Mouse (Mus musculus) midbrain, embryonic 14.5 days (tissue): ENCODE measurements around the gene Abi2. TPM values are rescaled to one million over a fixed set of nuclear protein-coding genes. Genes with fewer than 3 reads are reported as not detected.

Experiments used
- ATAC-seq: fragments of 200-750 bp; cut with Nextera tagmentation; 2 replicates; pipeline ENCODE4 v1.8.0; 2017; ENCODE audit warnings: moderate number of reproducible peaks, moderate library complexity; ENCODE audit not compliant: low FRiP score, low TSS enrichment
- DNase-seq: peaks from one replicate; pipeline ENCODE4 v3.0.0-alpha.2; 2015
- H3K27ac ChIP-seq: fragments of 300-500 bp; sonication (generic); replicated peaks from 2 replicates; pipeline ENCODE4 v1.5.1; 2014; ENCODE audit warnings: mild to moderate bottlenecking, low read depth, low read length, moderate library complexity
- H3K27me3 ChIP-seq: fragments of 300-500 bp; sonication (generic); 2 replicates; pipeline ENCODE4 v1.6.1; 2014; ENCODE audit warnings: low read length, control low read depth, mixed read lengths; ENCODE audit not compliant: control insufficient read depth, insufficient read depth
- H3K36me3 ChIP-seq: fragments of 300-500 bp; sonication (generic); 2 replicates; pipeline ENCODE4 v1.6.1; 2014; ENCODE audit warnings: low read length, control low read depth; ENCODE audit not compliant: control insufficient read depth, insufficient read depth
- H3K4me1 ChIP-seq: fragments of 300-500 bp; sonication (generic); 2 replicates; pipeline ENCODE4 v1.6.1; 2014; ENCODE audit warnings: mild to moderate bottlenecking, antibody characterized with exemption, low read length, control low read depth; ENCODE audit not compliant: control insufficient read depth, insufficient read depth
- H3K4me2 ChIP-seq: fragments of 300-500 bp; sonication (generic); 2 replicates; pipeline ENCODE4 v1.6.1; 2014; ENCODE audit warnings: mild to moderate bottlenecking, low read length, moderate library complexity
- H3K4me3 ChIP-seq: fragments of 300-500 bp; sonication (generic); replicated peaks from 2 replicates; pipeline ENCODE4 v1.5.1; 2014; ENCODE audit warnings: low read depth, low read length
- H3K9ac ChIP-seq: fragments of 300-500 bp; sonication (generic); replicated peaks from 2 replicates; pipeline ENCODE4 v1.6.1; 2014; ENCODE audit warnings: mild to moderate bottlenecking, low read length, moderate library complexity
- H3K9me3 ChIP-seq: fragments of 300-500 bp; sonication (generic); 2 replicates; pipeline ENCODE4 v1.6.1; 2016; ENCODE audit warnings: low read length, control low read depth, mixed read lengths; ENCODE audit not compliant: control insufficient read depth
- WGBS: fragments of 180-500 bp; shearing (Covaris S2); extraction: QIAGEN DNeasy Blood & Tissue Kit; methylation state at CpG from one replicate; pipeline ENCODE4 v1.1.7; 2014; 5-methylcytosine and 5-hydroxymethylcytosine counted together
- polyA plus RNA-seq: library from polyadenylated mRNA; unstranded; fragments of >200 nt; fragmentation: Nextera tagmentation; extraction: Ambion mirVana; gene quantifications from 2 replicates; pipeline ENCODE4 v1.2.1, GENCODE M21; 2014

The Abi2 gene
- polyA plus RNA-seq, 1 experiment from 2014 or later, result 84.0 TPM

GRCm38 (mm10) chr1:60493421-60493820, 84.0 kb downstream of the Abi2 start:
- H3K4me2 ChIP-seq, result no peak overlapping the region
- no peaks in the 10 kb centered on the region for H3K27me3 ChIP-seq
- no peak overlapping the region for H3K9ac ChIP-seq
- H3K27ac ChIP-seq, result no peak overlapping the region
- no peak overlapping the region for H3K4me3 ChIP-seq
- no peaks in the 10 kb centered on the region for H3K9me3 ChIP-seq
- DNase-seq (no peak), ATAC-seq (no peak)
- WGBS, result 92% methylated on average over 6 of the region's 6 CpGs
- H3K36me3 ChIP-seq, result peaks cover 83% of the 10 kb centered on the region
- no peaks in the 10 kb centered on the region for H3K4me1 ChIP-seq

- no peaks in the 10 kb centered on the region for H3K9me3 ChIP-seq
- 77% methylated on average over 5 of the region's 5 CpGs for WGBS
- no peaks in the 10 kb centered on the region for H3K27me3 ChIP-seq
- no peak overlapping the region for H3K9ac ChIP-seq
- no peaks in the 10 kb centered on the region for H3K4me1 ChIP-seq
- no peak overlapping the region for H3K4me2 ChIP-seq
- no peak for ATAC-seq
- no peak for DNase-seq
- H3K4me3 ChIP-seq, result no peak overlapping the region
- no peak overlapping the region for H3K27ac ChIP-seq
- peaks cover 38% of the 10 kb centered on the region for H3K36me3 ChIP-seq
Observed at GRCm38 (mm10) chr1:60503456-60503855, 94.0 kb downstream of the Abi2 start.

GRCm38 (mm10) chr1:60510584-60510983, 101.2 kb downstream of the Abi2 start:
- no peaks in the 10 kb centered on the region for H3K27me3 ChIP-seq
- no peak overlapping the region for H3K9ac ChIP-seq
- H3K4me2 ChIP-seq, result no peak overlapping the region
- DNase-seq (no peak), ATAC-seq (no peak)
- no peak overlapping the region for H3K4me3 ChIP-seq
- peaks cover 21% of the 10 kb centered on the region for H3K36me3 ChIP-seq
- no peaks in the 10 kb centered on the region for H3K9me3 ChIP-seq
- WGBS, result 86% methylated on average over 2 of the region's 2 CpGs
- no peak overlapping the region for H3K27ac ChIP-seq
- H3K4me1 ChIP-seq, result no peaks in the 10 kb centered on the region

GRCm38 (mm10) chr1:60530107-60530506, 120.7 kb downstream of the Abi2 start:
- peaks cover 49% of the 10 kb centered on the region for H3K36me3 ChIP-seq
- no peak overlapping the region for H3K4me3 ChIP-seq
- 94% methylated on average over 6 of the region's 6 CpGs for WGBS
- no peaks in the 10 kb centered on the region for H3K27me3 ChIP-seq
- no peak overlapping the region for H3K27ac ChIP-seq
- H3K4me2 ChIP-seq, result no peak overlapping the region
- ATAC-seq (no peak), DNase-seq (no peak)
- H3K9me3 ChIP-seq, result no peaks in the 10 kb centered on the region
- H3K9ac ChIP-seq, result no peak overlapping the region
- no peaks in the 10 kb centered on the region for H3K4me1 ChIP-seq

DNA sequence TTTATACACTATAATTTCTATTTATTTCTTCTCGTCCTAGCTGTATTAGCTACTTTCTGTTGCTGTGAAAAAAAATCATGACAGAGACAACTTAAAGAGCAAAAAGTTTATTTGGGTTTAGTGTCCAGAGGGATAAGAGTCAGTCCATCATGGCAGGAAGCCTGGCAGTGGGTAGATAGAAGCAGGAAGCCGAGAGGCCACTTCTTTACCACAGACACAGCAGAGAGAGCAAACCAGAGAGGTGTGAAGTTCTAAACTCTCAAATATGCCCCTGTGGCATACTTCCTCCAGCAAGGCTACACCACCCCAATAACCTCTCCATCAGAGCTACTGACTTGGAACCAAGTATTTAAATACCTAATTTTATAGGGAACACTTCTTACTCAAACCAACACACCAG, 121.2 kb downstream of the Abi2 start:
- no peak overlapping the region for H3K9ac ChIP-seq
- H3K4me1 ChIP-seq, result no peaks in the 10 kb centered on the region
- H3K27me3 ChIP-seq, result no peaks in the 10 kb centered on the region
- no peak overlapping the region for H3K4me2 ChIP-seq
- ATAC-seq (no peak), DNase-seq (no peak)
- H3K4me3 ChIP-seq, result no peak overlapping the region
- H3K36me3 ChIP-seq, result peaks cover 44% of the 10 kb centered on the region
- H3K9me3 ChIP-seq, result no peaks in the 10 kb centered on the region
- WGBS, result 94% methylated on average over 2 of the region's 2 CpGs
- H3K27ac ChIP-seq, result no peak overlapping the region

Other genes starting within 250 kb of the Abi2 start
- 12.7 and 13.3 TPM in 2 replicates for gene Nbeal1, start 229.0 kb upstream of the Abi2 start, polyA plus RNA-seq
- 5.0 and 6.7 TPM in 2 replicates for gene Cyp20a1, start 66.3 kb upstream of the Abi2 start, polyA plus RNA-seq
- 25.5 and 30.1 TPM in 2 replicates for gene Raph1, start 157.5 kb downstream of the Abi2 start, polyA plus RNA-seq